Mouse (Mus musculus) lung, adult 2 months (tissue): Measurements from ENCODE around the gene St8sia6. TPM values are rescaled to one million over a fixed set of nuclear protein-coding genes. Genes with fewer than 3 reads are reported as not detected.

ENCODE experiments used
- DNase-seq: peaks from one replicate; pipeline ENCODE4 v3.0.0; 2022
- H3K4me1 ChIP-seq: fragments of 200-500 bp; 2 replicates; pipeline ENCODE4 v1.6.1; 2011; ENCODE audit warnings: low read length; ENCODE audit not compliant: control insufficient read depth, insufficient read depth
- H3K4me3 ChIP-seq: fragments of 200-500 bp; replicated peaks from 2 replicates; pipeline ENCODE3; 2011; ENCODE audit warnings: low read depth, mild to moderate bottlenecking, control low read depth, low read length; ENCODE audit errors: extremely low read depth
- CTCF ChIP-seq: fragments of 200-500 bp; IDR thresholded peaks from 2 replicates; pipeline ENCODE4 v1.5.1; 2011; ENCODE audit warnings: mild to moderate bottlenecking, low read length, control low read depth; ENCODE audit not compliant: insufficient read depth
- POLR2A ChIP-seq: fragments of 200-500 bp; IDR thresholded peaks from 2 replicates; pipeline ENCODE4 v1.6.1; 2011; ENCODE audit warnings: low read depth, mild to moderate bottlenecking, control low read depth, low read length, borderline replicate concordance; ENCODE audit errors: extremely low read depth
- WGBS: fragments of 180-500 bp; shearing (Covaris S2); methylation state at CpG from one replicate; pipeline ENCODE4 v1.1.7; 2018; 5-methylcytosine and 5-hydroxymethylcytosine counted together
- polyA plus RNA-seq: library from polyadenylated mRNA; depleted of rRNA; stranded (reverse); fragments of >200 nt; gene quantifications from 2 replicates; pipeline ENCODE4 v1.2.3, GENCODE M21; 2012

Gene St8sia6
- polyA plus RNA-seq, 1 experiment: 0.53 TPM

DNA sequence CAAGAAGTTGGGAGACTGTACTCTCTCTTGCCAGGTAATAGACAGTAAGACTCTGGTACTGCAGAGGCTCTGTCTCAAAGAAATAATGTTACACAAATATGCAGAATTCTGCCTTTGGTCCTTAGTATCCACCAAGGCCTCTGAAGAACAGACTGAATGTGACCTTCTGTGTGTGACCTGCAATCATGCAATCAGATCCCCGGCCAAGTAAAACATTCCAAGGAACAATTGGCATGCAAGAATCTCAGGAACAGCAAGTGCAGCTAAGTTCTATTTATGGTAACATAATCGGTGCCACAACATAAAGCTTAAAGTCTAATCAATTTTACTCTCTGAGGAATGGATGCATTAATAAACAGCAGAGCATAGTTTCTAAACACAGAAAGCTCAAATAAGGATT is 66.0 kb downstream of the St8sia6 start:
- WGBS: 21% methylated on average over 2 of the region's 2 CpGs
- no peak overlapping the region for H3K4me3 ChIP-seq
- no peak for DNase-seq
- H3K4me1 ChIP-seq: no peaks in the 10 kb centered on the region
- TF ChIP-seq CTCF: no peak
- no peak for TF ChIP-seq POLR2A

DNA sequence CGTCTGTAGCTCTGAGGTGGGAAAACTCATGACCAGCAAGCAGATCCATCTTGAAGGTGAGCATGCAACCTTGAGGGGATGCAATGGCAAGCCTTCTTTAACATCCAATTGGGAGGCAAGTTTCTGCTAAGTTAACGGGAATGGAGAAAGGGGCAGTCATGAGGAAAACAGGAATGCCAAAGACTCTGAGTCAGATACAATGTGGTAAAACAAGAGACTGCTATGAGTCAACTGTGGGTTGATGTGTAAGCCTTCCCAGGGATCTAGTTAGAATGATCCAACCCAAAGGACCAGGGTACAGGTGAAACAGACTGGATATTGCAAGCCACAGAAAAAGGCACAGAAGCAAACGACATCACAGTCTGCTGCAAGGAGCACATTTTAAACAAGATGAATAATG is 68.3 kb downstream of the St8sia6 start:
- 74% methylated on average over 3 of the region's 3 CpGs for WGBS
- H3K4me1 ChIP-seq: no peaks in the 10 kb centered on the region
- no peak overlapping the region for H3K4me3 ChIP-seq
- TF ChIP-seq POLR2A (no peak), CTCF (no peak)
- no peak for DNase-seq

DNA sequence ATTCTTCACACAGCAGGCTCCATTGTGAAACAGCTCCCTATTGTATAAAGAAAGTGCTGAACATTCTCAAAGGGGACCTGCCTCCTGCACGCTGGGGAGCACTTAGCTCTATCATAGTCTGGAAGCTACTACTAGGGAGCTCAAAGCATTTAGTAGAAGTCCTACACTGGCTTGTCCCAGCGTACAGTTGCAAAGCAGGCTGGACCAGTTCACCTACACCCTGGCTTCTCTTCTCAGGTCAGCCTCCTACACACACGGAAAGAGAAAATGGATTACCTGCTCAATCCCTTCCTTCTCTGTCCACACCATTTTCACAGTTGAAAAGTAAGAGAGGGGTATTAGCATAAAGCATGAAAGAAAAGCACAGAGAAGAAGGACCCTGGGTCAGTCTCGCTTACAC is 71.6 kb downstream of the St8sia6 start:
- Histone ChIP-seq H3K4me1 (no peaks in the 10 kb centered on the region), H3K4me3 (no peak overlapping the region)
- no peak for DNase-seq
- TF ChIP-seq CTCF: no peak
- no peak for TF ChIP-seq POLR2A
- WGBS: 67% methylated on average over 4 of the region's 4 CpGs

DNA sequence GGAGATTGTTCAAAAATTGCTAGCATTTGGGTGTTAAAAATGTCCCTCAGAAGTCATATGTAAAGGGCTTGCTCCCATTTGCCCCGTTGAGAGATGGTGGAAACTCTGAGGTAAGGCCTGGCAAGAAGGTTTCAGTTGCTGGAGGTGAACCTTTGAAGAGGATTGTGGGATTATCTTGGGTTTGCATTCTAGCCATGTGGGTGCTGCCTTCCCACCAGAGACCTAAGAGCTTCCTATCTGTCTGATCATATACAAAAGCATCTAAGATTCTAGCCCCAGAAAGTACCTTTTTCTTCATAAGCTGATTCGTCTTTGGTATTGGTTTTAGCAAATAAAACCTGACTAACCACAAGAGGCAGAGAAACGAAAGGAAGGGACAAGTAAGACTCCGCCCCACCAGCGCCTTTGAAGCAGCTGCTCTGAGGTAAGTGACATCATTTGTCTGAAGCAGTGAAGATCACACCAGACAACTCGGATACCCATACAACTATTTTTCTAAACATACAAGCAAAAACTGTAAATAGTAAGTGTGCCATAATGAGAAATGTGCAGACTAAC is 75.2 kb downstream of the St8sia6 start:
- no peaks in the 10 kb centered on the region for H3K4me1 ChIP-seq
- TF ChIP-seq CTCF (no peak), POLR2A (no peak)
- 60% methylated on average over 6 of the region's 6 CpGs for WGBS
- no peak overlapping the region for H3K4me3 ChIP-seq
- DNase-seq: no peak

DNA sequence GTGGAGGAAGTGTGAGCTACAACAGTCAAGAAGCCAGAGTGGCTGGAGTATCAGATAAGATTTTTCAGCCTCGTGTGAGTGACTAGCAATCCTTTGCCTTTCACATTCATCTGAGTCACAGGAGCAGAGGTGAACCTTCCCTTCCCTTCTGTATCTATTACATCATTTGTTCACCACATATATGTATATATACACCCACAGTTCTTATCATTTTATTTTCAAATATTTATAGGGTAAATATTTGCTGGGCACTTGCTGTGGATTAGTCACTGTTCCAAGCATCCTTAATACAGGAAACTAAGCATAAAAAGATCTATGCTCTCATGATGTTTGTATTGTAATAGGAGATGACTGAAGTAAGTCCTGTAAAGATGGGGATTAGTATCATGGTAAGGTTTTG is 85.1 kb downstream of the St8sia6 start:
- WGBS: 3% methylated on average over 1 of the region's 1 CpGs
- Histone ChIP-seq H3K4me3 (no peak overlapping the region), H3K4me1 (no peaks in the 10 kb centered on the region)
- TF ChIP-seq CTCF (no peak), POLR2A (no peak)
- DNase-seq: no peak

DNA sequence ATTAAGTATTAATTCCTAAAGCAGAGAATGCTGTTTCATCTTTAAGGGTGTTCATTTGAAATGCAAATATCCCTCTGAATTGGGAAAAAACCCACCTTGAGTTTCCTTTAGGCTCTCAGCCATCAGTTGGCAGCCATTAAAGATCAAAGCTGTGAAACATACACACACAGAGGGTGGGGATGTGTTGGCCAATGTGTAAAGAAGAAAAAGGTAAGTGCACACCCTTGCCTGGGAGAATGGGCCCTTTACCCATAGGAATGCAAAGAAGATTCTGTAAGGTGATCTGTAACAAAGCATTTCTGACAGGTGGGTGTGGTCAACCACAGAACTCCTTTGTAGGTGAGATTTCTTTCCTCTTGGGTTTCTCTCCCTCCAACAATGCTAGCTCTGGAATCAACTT is 96.3 kb downstream of the St8sia6 start:
- TF ChIP-seq POLR2A (no peak), CTCF (no peak)
- no peak overlapping the region for H3K4me3 ChIP-seq
- DNase-seq: no peak
- no peaks in the 10 kb centered on the region for H3K4me1 ChIP-seq

DNA sequence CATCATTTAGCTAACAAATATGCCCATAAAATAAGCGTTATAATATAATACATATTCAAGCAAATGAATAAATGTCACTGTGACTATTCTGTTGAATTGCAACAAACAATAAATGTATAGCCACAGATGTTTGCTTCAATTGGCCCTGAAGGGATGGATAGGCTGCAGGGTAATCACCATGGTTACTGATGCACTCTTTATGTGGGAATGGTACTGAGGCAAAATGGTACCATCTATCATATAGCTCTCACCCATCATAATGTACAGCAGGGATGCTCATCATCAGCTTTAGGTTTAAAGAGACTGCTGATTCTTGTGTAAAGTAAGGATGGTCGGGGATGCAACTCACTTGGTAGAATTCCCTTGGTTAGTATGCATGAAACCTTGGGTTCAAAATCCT is 99.4 kb downstream of the St8sia6 start:
- no peaks in the 10 kb centered on the region for H3K4me1 ChIP-seq
- no peak for DNase-seq
- 79% methylated on average over 2 of the region's 2 CpGs for WGBS
- H3K4me3 ChIP-seq: no peak overlapping the region
- TF ChIP-seq POLR2A: no peak
- no peak for TF ChIP-seq CTCF

DNA sequence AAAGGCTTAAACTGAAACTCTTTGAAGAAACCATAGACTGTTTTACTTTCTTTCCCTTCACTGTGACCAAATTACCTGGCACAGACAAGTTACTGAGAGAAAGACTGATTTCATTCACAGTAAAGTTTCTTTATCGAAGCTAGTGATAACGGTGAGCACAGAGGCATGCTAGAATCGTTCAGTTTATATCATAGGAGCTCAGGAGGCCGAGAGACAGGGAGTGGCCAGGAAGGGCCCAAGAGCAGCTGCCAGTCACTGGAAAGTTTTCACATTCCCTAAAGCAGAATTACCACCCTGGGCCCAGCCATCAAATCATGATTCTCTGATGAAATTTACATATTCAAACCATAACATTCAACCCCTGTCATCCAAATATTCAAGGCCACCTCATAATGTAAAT is 109.5 kb downstream of the St8sia6 start:
- DNase-seq: no peak
- WGBS: 58% methylated on average over 4 of the region's 4 CpGs
- TF ChIP-seq CTCF: no peak
- H3K4me3 ChIP-seq: no peak overlapping the region
- no peaks in the 10 kb centered on the region for H3K4me1 ChIP-seq

DNA sequence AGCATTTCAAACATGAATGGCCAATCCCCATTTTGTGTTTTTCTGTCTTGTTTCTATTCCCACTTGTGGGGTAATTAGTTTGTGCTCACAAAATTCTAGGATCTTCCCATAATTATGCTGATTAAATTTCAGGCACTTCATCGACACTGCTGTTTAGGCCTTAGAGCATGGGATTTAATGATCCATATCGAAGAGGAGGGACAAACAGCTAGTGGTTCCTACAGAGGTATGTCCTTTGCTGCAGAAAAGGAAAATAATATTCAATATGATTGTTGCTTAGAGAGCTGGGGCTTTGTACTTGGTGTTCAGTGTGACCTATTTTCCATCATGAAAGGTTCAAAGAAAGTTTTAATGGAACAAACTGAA is 110.7 kb downstream of the St8sia6 start:
- DNase-seq: no peak
- Histone ChIP-seq H3K4me3 (no peak overlapping the region), H3K4me1 (no peaks in the 10 kb centered on the region)
- no peak for TF ChIP-seq CTCF
- no peak for TF ChIP-seq POLR2A
- 94% methylated on average over 2 of the region's 2 CpGs for WGBS

DNA sequence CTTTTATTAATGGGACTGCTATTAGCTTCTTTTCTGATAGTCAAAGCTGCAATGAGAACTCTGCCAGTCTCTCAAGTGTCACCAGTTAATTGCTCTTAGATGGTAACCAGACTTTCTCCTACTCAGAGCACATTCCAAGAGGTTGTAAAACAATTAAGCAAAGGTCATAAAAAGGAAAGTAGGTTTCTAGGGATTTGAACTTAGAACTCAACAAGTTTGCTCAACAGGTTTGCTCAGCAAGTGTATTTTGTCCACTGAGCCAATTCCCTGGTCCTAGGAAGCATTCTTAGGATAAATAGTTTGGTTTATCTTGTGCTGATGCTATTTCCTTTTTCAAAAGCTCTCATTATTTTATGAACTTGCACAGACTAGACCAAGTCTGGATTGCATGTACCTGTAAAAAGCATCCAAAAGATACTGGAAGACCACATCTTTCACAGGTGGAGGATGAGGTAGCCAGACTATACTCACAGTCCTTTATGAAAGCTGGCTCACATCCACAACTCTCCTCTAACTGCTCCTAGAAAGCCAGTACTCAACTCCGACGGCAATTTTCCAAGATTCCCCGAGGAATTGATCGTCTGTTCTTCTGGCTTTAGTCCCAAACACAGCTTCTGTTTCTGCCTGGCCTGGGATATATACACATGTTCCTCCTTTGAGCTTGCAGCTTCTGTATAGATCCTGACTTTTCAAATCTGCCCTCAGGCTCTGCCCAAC is 111.2 kb downstream of the St8sia6 start:
- WGBS: 36% methylated on average over 4 of the region's 4 CpGs
- Histone ChIP-seq H3K4me1 (no peaks in the 10 kb centered on the region), H3K4me3 (no peak overlapping the region)
- no peak for DNase-seq
- TF ChIP-seq CTCF: no peak
- no peak for TF ChIP-seq POLR2A
